Mouse (Mus musculus) erythroblast, embryonic 14.5 days (primary cell): ENCODE results near the gene Phkg1. TPM values are rescaled to one million over a fixed set of nuclear protein-coding genes. Genes with fewer than 3 reads are reported as not detected.
A peak's percentile ranks its signal among the peaks of the same experiment; 100 is the strongest.
"Not testable (repeated sequence)": the region's sequence is repeated elsewhere in the genome, so short reads cannot be mapped to it uniquely, and the experiment has no call there.

ENCODE experiments used
- H3K27me3 ChIP-seq: 2 replicates; pipeline ENCODE4 v1.6.1; 2012; ENCODE audit warnings: inconsistent platforms; ENCODE audit not compliant: control insufficient read depth
- H3K36me3 ChIP-seq: 2 replicates; pipeline ENCODE4 v1.6.1; 2012; ENCODE audit warnings: mild to moderate bottlenecking, inconsistent platforms; ENCODE audit not compliant: control insufficient read depth
- H3K4me1 ChIP-seq: 2 replicates; pipeline ENCODE4 v1.6.1; 2012; ENCODE audit warnings: inconsistent platforms; ENCODE audit not compliant: control insufficient read depth
- H3K4me3 ChIP-seq: replicated peaks from 2 replicates; pipeline ENCODE3; 2012; ENCODE audit warnings: moderate library complexity, mild to moderate bottlenecking, inconsistent platforms
- H3K9me3 ChIP-seq: 2 replicates; pipeline ENCODE4 v1.6.1; 2012; ENCODE audit warnings: low read length, inconsistent platforms, mixed read lengths; ENCODE audit not compliant: control insufficient read depth
- GATA1 ChIP-seq: IDR thresholded peaks from 2 replicates; pipeline ENCODE4 v1.6.1; 2012; ENCODE audit warnings: low read length, inconsistent platforms, mixed read lengths
- TAL1 ChIP-seq: IDR thresholded peaks from 3 replicates; pipeline ENCODE4 v1.6.1; 2012; ENCODE audit warnings: low read length, inconsistent platforms, mixed read lengths
- polyA plus RNA-seq: library from polyadenylated mRNA; stranded (reverse); fragments of >175 nt; gene quantifications from 2 replicates; pipeline ENCODE4 v1.2.3, GENCODE M21; 2012

Gene Phkg1
- not detected in 2 replicates for polyA plus RNA-seq

DNA sequence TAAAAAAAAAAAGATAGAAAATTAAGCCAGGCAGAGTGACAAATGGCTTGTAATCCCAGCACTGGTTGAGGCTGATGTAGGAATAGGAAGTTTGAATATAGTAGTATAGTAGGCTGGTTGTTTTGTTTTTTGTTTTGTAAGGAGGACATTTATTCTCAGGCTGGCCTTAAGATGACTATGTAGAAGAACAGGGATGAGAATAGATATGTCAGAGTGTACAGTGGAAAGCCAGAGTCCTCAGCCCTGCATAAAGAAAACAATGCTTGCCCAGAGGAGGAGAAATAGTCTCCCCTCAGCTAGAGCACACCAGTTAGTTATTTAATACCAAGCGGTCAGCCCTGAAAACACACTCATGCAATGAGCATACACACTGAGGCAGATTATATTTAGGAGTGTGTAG lies at the start of gene Phkg1:
Gene Phkg1, minus strand, starts transcription at position 101 of the 400 bp plus-strand sequence.
- Histone ChIP-seq H3K27me3 (no peaks in the 10 kb centered on the region), H3K36me3 (no peaks in the 10 kb centered on the region), H3K9me3 (no peaks in the 10 kb centered on the region), H3K4me3 (no peak within 1 kb of the TSS), H3K4me1 (peaks cover 16% of the 10 kb centered on the region)
- no peak for TF ChIP-seq TAL1
- TF ChIP-seq GATA1: no peak

DNA sequence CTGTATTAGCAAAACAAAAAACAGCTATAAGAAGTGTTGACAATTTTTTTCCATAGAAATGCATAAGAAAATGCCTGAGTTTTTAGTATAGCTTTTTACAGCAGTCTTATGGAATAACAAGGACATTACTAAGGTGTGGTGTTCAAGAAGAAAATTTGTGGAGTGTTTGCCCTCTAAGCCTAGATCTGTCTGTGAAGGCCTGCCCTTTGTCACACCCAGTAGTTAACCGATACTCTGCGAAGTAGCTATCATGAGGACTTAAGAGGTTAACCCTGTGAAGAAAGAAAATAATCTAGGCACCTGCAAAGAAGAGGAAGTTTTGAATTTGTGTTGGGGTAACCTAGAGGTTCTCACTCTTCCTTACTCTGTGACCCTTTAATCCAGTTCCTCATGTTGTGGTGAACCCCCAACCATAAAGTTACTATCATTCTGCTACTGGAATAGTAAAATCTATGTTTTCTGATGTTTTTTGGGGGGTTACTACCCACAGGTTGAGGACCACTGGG lies 49.2 kb upstream of the Phkg1 start:
- Histone ChIP-seq H3K9me3 (no peaks in the 10 kb centered on the region), H3K4me1 (peaks cover 59% of the 10 kb centered on the region), H3K36me3 (peaks cover 61% of the 10 kb centered on the region), H3K27me3 (no peaks in the 10 kb centered on the region), H3K4me3 (no peak overlapping the region)
- TF ChIP-seq GATA1 (no peak), TAL1 (no peak)

DNA sequence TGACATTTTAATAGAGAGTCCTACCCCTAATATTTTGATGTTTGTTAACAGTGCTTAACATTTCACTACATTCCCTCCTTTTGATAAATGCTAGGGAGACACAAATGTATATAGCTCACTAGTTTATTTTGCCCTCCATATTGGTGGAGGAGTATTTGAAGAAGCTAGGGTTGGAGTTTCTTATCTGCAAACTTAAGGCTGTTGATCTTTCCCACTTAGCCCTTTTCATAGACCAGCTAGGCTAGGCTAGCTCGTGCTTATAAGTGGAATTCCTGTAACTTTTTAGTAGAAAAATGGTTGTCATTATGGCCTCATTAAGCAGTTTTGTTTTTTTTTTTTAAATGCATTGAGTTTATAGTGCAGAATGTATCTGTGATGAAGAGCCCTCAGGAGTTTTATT lies 45.1 kb upstream of the Phkg1 start:
- H3K27me3 ChIP-seq: no peaks in the 10 kb centered on the region
- peak overlapping the region; percentile 93 for H3K4me3 ChIP-seq
- no peaks in the 10 kb centered on the region for H3K9me3 ChIP-seq
- H3K4me1 ChIP-seq: peaks cover 56% of the 10 kb centered on the region
- TF ChIP-seq GATA1 (no peak), TAL1 (no peak)
- H3K36me3 ChIP-seq: peaks cover 41% of the 10 kb centered on the region

DNA sequence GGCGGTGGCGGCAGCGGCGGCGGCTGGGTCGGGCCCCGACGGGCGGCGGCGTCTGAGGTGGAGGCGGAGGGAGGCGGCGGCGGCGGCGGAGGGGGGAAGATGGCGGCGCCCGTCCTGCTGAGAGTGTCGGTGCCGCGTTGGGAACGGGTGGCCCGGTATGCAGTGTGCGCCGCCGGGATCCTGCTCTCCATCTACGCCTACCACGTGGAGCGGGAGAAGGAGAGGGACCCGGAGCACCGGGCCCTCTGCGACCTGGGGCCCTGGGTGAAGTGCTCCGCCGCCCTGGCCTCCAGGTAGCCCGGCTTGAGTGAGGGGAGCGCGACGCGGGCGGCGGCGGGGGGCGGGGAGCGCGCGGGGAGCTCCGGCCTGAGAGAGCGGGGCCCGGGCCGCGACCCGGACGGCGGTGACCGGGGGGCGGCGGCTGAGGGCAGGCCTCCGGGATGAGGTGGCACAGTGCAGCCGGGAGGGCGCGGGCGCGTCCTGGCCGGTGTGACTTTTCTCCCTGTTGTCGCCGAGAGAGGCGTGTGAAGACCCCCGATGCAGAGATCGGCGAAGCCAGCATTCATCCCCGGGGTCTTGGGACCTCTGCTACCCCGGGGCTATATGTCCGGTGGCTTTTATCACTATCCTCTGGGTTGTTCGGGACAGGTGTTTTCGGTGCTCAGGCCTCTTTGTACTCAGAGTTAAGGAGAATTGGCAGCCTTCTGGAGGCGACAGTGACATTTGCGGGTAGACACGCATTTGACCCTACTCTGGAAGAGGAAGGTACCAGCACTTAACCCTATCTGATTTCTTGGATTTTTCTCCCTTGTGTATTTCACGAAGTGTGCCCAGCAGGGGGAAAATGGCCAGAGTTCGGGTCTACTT lies 44.0 kb upstream of the Phkg1 start:
- Histone ChIP-seq H3K4me1 (peaks cover 46% of the 10 kb centered on the region), H3K4me3 (peak overlapping the region; percentile 93), H3K36me3 (peaks cover 30% of the 10 kb centered on the region)
- not testable (repeated sequence) for H3K27me3 ChIP-seq, H3K9me3 ChIP-seq

DNA sequence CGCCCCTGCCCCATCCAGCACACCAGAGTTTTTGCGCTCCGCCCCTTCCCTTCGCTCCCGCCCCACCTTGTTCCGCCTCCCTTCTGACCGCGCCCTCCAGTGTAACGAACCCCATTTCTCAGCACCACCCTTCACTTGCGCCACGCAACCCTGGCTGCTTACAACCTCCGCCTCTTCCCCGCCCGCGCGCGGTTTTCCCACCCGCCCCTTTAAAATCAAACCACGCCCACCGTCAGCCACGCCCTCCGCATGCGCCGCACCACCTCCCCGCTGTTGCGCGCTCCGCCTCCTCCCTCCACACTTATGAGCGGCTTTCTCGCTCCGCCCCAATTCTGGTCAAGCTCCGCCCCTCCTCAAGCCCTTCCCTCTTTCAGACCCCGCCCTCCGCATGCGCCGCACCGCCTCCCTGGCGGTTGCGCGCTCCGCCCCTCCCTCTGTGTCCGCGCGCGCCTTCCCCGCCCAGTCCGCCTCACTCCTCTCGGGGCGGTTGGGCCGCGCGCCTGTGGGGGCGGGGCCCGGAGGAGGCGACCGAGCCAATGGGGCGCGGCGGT lies 43.2 kb upstream of the Phkg1 start, which contains the start of gene Vkorc1l1:
Gene Vkorc1l1, plus strand, starts transcription at position 476 of the 551 bp plus-strand sequence.
- Histone ChIP-seq H3K36me3 (peaks cover 23% of the 10 kb centered on the region), H3K4me1 (peaks cover 40% of the 10 kb centered on the region), H3K9me3 (no peaks in the 10 kb centered on the region), H3K27me3 (no peaks in the 10 kb centered on the region), H3K4me3 (peak within 1 kb of the TSS; percentile 93)
- TF ChIP-seq TAL1 (no peak), GATA1 (no peak)

DNA sequence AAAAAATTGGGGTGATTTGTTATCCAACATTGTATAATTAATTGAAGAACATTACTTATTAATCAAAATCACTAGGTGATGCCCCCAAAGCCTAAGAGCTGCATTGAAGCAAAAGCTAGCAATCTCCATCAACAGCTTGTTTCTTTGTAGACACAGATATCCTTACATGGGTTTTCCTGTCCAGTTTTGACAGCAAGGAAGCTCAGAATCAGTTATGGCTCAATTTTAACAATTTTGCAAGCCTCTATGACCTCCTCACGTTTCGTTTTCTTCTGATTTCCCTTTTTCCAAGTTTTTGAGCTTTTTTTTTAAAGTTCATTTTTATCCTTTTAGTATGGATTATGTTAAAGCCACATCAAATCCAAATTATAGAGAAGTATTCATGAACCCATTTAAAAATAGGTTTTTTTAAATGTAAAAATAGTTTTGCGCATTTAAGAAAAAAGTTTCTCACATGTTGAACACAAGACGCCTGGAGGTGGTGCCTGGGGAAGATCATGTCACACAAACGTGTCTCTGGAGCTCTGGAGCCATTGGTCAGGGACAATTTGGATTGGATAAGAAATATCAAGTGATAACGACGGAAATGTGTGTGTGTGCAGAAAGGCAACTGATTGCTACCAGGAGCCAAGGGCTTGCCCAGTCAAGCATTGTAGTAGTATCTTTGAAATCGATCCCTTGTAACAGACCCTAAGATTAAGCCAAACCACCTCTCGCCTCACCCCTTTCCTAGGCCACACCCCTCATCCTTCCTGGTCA lies 42.6 kb upstream of the Phkg1 start:
- H3K4me1 ChIP-seq: peaks cover 37% of the 10 kb centered on the region
- peaks cover 17% of the 10 kb centered on the region for H3K36me3 ChIP-seq
- H3K4me3 ChIP-seq: peak overlapping the region; percentile 70
- no peaks in the 10 kb centered on the region for H3K9me3 ChIP-seq
- no peaks in the 10 kb centered on the region for H3K27me3 ChIP-seq
- TF ChIP-seq TAL1: no peak
- TF ChIP-seq GATA1: no peak

DNA sequence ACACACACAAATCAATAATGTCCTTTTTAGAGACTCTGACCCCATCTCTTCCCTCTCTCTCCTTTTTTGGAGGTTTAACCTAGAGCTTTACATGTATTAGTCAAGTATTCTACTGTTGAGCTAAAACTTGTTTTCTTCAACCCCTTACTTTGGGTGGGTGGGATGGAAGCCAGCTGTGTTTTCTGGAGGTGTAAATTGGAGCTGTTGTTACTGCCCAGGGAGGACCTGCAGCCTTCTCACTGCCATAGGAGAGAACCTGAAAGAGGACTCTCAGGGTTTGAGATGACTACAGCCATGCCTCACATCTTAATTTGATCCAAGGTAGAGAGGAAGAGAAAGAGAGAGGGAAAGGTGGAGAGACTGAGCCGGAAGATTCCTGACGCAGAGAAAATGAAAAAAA lies 41.9 kb upstream of the Phkg1 start:
- H3K4me3 ChIP-seq: peak overlapping the region; percentile 70

DNA sequence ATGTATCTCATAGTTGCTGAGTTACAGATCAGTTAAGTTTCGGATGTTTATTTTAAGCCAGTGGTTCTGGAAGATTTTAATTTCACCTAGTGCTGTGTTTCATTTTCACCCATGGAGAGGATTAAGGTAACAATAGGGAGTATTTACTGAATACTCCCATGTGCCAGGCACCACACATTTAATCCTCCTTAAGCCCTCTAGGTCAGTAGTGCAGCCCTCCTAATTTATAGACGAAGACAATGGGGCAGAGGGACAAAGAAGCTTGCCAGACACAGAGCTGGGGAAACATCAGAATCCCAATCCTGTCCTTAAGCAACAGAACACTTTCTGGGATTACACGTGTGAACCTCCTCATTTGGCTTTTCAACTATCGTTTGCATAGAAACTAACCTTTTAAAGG lies 38.6 kb upstream of the Phkg1 start:
- H3K9me3 ChIP-seq: no peaks in the 10 kb centered on the region
- no peaks in the 10 kb centered on the region for H3K27me3 ChIP-seq
- H3K4me1 ChIP-seq: peaks cover 22% of the 10 kb centered on the region
- H3K36me3 ChIP-seq: no peaks in the 10 kb centered on the region
- H3K4me3 ChIP-seq: no peak overlapping the region
- TF ChIP-seq GATA1 (no peak), TAL1 (no peak)

More for the DNA sequence above, 41.9 kb upstream of the Phkg1 start:
- peaks cover 11% of the 10 kb centered on the region for H3K36me3 ChIP-seq
- no peaks in the 10 kb centered on the region for H3K27me3 ChIP-seq
- TF ChIP-seq GATA1 (no peak), TAL1 (no peak)
- H3K9me3 ChIP-seq: no peaks in the 10 kb centered on the region
- H3K4me1 ChIP-seq: peaks cover 34% of the 10 kb centered on the region
